Mouse (Mus musculus): ENCODE data around the gene Phlda3. TPM values are rescaled to one million over a fixed set of nuclear protein-coding genes. Genes with fewer than 3 reads are reported as not detected.

Phlda3 gene
- polyA plus RNA-seq, 1 experiment: 317 TPM

- Histone ChIP-seq H3ac (ENCODE audit: control insufficient read depth, insufficient read length) (no peak overlapping the region), H3K36me3 (ENCODE audit: control insufficient read depth, insufficient read depth) (peaks cover 6% of the 10 kb centered on the region), H3K27me3 (ENCODE audit: control insufficient read depth, insufficient read depth, insufficient read length) (no peaks in the 10 kb centered on the region), H3K4me2 (ENCODE audit: low read depth) (no peak overlapping the region), H3K4me3 (no peak overlapping the region), H3K79me2 (ENCODE audit: control insufficient read depth, insufficient read depth) (no peaks in the 10 kb centered on the region)
- no peak for TF ChIP-seq MYOD1 (IDR thresholded peaks at IDR 0.05; ENCODE audit: control insufficient read depth in 1 of 3, insufficient read length in 2 of 3, low read depth in 2 of 3)
- TF ChIP-seq TCF12 (IDR thresholded peaks at IDR 0.05; ENCODE audit: insufficient read depth, poor library complexity, severe bottlenecking): no peak
- no peak for TF ChIP-seq REST (IDR thresholded peaks at IDR 0.05; ENCODE audit: insufficient read depth, insufficient read length)
- TF ChIP-seq USF1 (IDR thresholded peaks at IDR 0.05; ENCODE audit: low read depth): no peak
- no peak for TF ChIP-seq TCF3 (IDR thresholded peaks at IDR 0.05; ENCODE audit: insufficient read length, low read depth)
- peak; percentile 97 for TF ChIP-seq POLR2AphosphoS2 (IDR thresholded peaks at IDR 0.05; ENCODE audit: insufficient read length, low read depth)
- TF ChIP-seq POLR2A (IDR thresholded peaks at IDR 0.05; ENCODE audit: insufficient read length, low read depth): peak; percentile 53
Measured at GRCm38 (mm10) chr1:135812205-135812604, 46.3 kb downstream of the Phlda3 start.

- TF ChIP-seq MYOG (IDR thresholded peaks at IDR 0.05; ENCODE audit: control insufficient read depth in 1 of 3, insufficient read depth in 1 of 3, insufficient read length in 2 of 3, low read depth in 2 of 3): no peak
- TF ChIP-seq USF1 (IDR thresholded peaks at IDR 0.05; ENCODE audit: low read depth): no peak
- TF ChIP-seq CEBPB (IDR thresholded peaks at IDR 0.05; ENCODE audit: insufficient read depth, poor library complexity, severe bottlenecking): no peak
- TF ChIP-seq E2F4 (IDR thresholded peaks at IDR 0.05; ENCODE audit: insufficient read depth): no peak
- no peak for TF ChIP-seq POLR2AphosphoS2 (IDR thresholded peaks at IDR 0.05; ENCODE audit: insufficient read length, low read depth)
- no peak for TF ChIP-seq TCF12 (IDR thresholded peaks at IDR 0.05; ENCODE audit: insufficient read depth, poor library complexity, severe bottlenecking)
- no peaks in the 10 kb centered on the region for H3K79me2 ChIP-seq (ENCODE audit: control insufficient read depth, insufficient read depth)
- no peak overlapping the region for H3K4me3 ChIP-seq
- H3K27me3 ChIP-seq (ENCODE audit: control insufficient read depth, insufficient read depth, insufficient read length): no peaks in the 10 kb centered on the region
- H3K36me3 ChIP-seq (ENCODE audit: control insufficient read depth, insufficient read depth): peaks cover 4% of the 10 kb centered on the region
- no peak overlapping the region for H3ac ChIP-seq (ENCODE audit: control insufficient read depth, insufficient read length)
- peak overlapping the region; percentile 25 for H3K4me2 ChIP-seq (ENCODE audit: low read depth)
Measured at GRCm38 (mm10) chr1:135812618-135813017, 46.7 kb downstream of the Phlda3 start.

GRCm38 (mm10) chr1:135813071-135813470, 47.2 kb downstream of the Phlda3 start:
- no peak for TF ChIP-seq CEBPB (IDR thresholded peaks at IDR 0.05; ENCODE audit: insufficient read depth, poor library complexity, severe bottlenecking)
- TF ChIP-seq POLR2AphosphoS2 (IDR thresholded peaks at IDR 0.05; ENCODE audit: insufficient read length, low read depth): no peak
- peaks cover 4% of the 10 kb centered on the region for H3K36me3 ChIP-seq (ENCODE audit: control insufficient read depth, insufficient read depth)
- H3K4me3 ChIP-seq: no peak overlapping the region
- no peak overlapping the region for H3ac ChIP-seq (ENCODE audit: control insufficient read depth, insufficient read length)
- H3K27me3 ChIP-seq (ENCODE audit: control insufficient read depth, insufficient read depth, insufficient read length): no peaks in the 10 kb centered on the region
- H3K79me2 ChIP-seq (ENCODE audit: control insufficient read depth, insufficient read depth): no peaks in the 10 kb centered on the region
- peak overlapping the region; percentile 27 for H3K4me2 ChIP-seq (ENCODE audit: low read depth)

- Histone ChIP-seq H3K79me2 (ENCODE audit: control insufficient read depth, insufficient read depth) (no peaks in the 10 kb centered on the region), H3ac (ENCODE audit: control insufficient read depth, insufficient read length) (no peak overlapping the region), H3K4me3 (no peak overlapping the region), H3K36me3 (ENCODE audit: control insufficient read depth, insufficient read depth) (peaks cover 3% of the 10 kb centered on the region), H3K27me3 (ENCODE audit: control insufficient read depth, insufficient read depth, insufficient read length) (peaks cover 4% of the 10 kb centered on the region), H3K4me2 (ENCODE audit: low read depth) (peak overlapping the region; percentile 27)
- peak; percentile 27 to 90 (median 89) for TF ChIP-seq MYOD1 (IDR thresholded peaks at IDR 0.05; ENCODE audit: control insufficient read depth in 1 of 3, insufficient read length in 2 of 3, low read depth in 2 of 3)
- TF ChIP-seq USF1 (IDR thresholded peaks at IDR 0.05; ENCODE audit: low read depth): no peak
- peak; percentile 24 for TF ChIP-seq TCF12 (IDR thresholded peaks at IDR 0.05; ENCODE audit: insufficient read depth, poor library complexity, severe bottlenecking)
- peak; percentile 67 to 91 (median 74) for TF ChIP-seq MYOG (IDR thresholded peaks at IDR 0.05; ENCODE audit: control insufficient read depth in 1 of 3, insufficient read depth in 1 of 3, insufficient read length in 2 of 3, low read depth in 2 of 3)
- no peak for TF ChIP-seq E2F4 (IDR thresholded peaks at IDR 0.05; ENCODE audit: insufficient read depth)
- TF ChIP-seq TCF3 (IDR thresholded peaks at IDR 0.05; ENCODE audit: insufficient read length, low read depth): peak; percentile 51
- TF ChIP-seq REST (IDR thresholded peaks at IDR 0.05; ENCODE audit: insufficient read depth, insufficient read length): no peak
Measured at GRCm38 (mm10) chr1:135813687-135814395, 47.9 kb downstream of the Phlda3 start.

GRCm38 (mm10) chr1:135814531-135814930, 48.6 kb downstream of the Phlda3 start:
- Histone ChIP-seq H3K4me3 (no peak overlapping the region), H3K36me3 (ENCODE audit: control insufficient read depth, insufficient read depth) (no peaks in the 10 kb centered on the region), H3K79me2 (ENCODE audit: control insufficient read depth, insufficient read depth) (no peaks in the 10 kb centered on the region), H3ac (ENCODE audit: control insufficient read depth, insufficient read length) (no peak overlapping the region), H3K4me2 (ENCODE audit: low read depth) (no peak overlapping the region), H3K27me3 (ENCODE audit: control insufficient read depth, insufficient read depth, insufficient read length) (peaks cover 4% of the 10 kb centered on the region)
- no peak for TF ChIP-seq SRF (IDR thresholded peaks at IDR 0.05; ENCODE audit: control insufficient read depth, insufficient read length, low read depth)
- no peak for TF ChIP-seq POLR2AphosphoS2 (IDR thresholded peaks at IDR 0.05; ENCODE audit: insufficient read length, low read depth)
- no peak for TF ChIP-seq E2F4 (IDR thresholded peaks at IDR 0.05; ENCODE audit: insufficient read depth)
- TF ChIP-seq CEBPB (IDR thresholded peaks at IDR 0.05; ENCODE audit: insufficient read depth, poor library complexity, severe bottlenecking): no peak
- TF ChIP-seq MYOG (IDR thresholded peaks at IDR 0.05; ENCODE audit: control insufficient read depth in 1 of 3, insufficient read depth in 1 of 3, insufficient read length in 2 of 3, low read depth in 2 of 3): no peak
- no peak for TF ChIP-seq TCF3 (IDR thresholded peaks at IDR 0.05; ENCODE audit: insufficient read length, low read depth)
- TF ChIP-seq POLR2A (IDR thresholded peaks at IDR 0.05; ENCODE audit: insufficient read length, low read depth): no peak
- TF ChIP-seq REST (IDR thresholded peaks at IDR 0.05; ENCODE audit: insufficient read depth, insufficient read length): no peak
